Mouse (Mus musculus) CD8-positive naive resting alpha-beta T cell, adult 2 months (primary cell): ENCODE results near the gene Gm42791.

Experiments
- DNase-seq, 2 experiments: peaks; one replicate each; pipeline ENCODE4 v3.0.0; 2022; ENCODE audit warnings: low read depth in 2 of 2, low spot score in 2 of 2

Gene Gm42791

GRCm38 (mm10) chr5:148978458-148979165, 16.3 kb downstream of the Gm42791 start:
- DNase-seq = peak; percentile 16 to 43

GRCm38 (mm10) chr5:148977698-148978457, 17.1 kb downstream of the Gm42791 start:
- no peak for DNase-seq

DNA sequence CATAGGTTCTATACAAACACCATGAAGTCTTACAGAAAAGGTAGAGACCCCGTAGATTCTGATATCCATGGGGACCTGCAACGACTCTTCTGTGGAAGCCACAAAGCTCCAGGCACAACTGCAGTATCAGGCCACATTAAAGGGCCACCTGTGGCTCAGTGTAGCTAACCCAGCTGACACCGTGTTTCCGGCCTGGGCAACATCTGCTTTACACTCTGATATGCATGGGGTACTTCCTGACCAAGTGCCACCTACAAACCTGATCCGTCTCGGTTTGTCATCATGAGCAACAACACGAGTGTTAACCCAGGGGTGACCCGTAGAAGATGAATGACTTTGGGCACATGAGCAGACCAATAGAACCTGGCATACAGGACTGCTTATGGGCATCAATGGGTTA, 18.1 kb downstream of the Gm42791 start:
- peak; percentile 70 to 75 for DNase-seq

GRCm38 (mm10) chr5:148975035-148975434, 19.9 kb downstream of the Gm42791 start:
- DNase-seq = no peak

- DNase-seq = no peak
Observed at GRCm38 (mm10) chr5:148973019-148973668, 21.8 kb downstream of the Gm42791 start.

GRCm38 (mm10) chr5:148972167-148972566, 22.8 kb downstream of the Gm42791 start:
- no peak for DNase-seq

GRCm38 (mm10) chr5:148969648-148970047, 25.3 kb downstream of the Gm42791 start:
- DNase-seq = no peak

DNA sequence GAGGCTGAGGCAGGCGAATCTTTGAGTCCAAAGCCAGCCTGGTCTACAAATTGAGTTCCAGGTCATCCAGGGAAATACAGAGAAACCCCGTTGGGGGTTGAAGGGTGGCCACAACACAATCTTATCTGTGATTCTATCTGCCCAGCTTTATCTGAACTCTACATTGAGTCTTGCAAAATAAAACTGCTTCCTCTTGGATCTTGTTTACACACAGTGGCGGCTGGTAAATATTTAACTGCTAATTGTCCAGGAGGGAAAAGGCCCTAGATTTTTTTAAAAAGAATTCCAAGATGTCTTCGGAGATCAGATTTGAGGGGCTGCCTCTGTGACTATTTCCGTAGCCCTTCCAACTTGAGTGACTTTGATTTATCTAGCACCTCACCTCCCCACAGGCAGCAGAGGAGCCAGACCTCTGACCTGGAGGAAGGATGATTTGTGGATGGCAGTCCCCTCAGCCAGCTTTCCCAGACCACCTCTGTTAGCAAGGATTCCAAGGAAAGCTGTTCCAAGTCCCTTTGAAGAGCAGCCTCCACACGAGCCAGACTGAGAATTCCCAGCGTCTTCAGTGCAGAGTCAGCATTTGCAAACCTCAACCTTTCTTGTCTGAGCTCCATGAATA, 25.9 kb downstream of the Gm42791 start:
- DNase-seq = no peak

GRCm38 (mm10) chr5:148968179-148968578, 26.8 kb downstream of the Gm42791 start:
- DNase-seq = no peak

- no peak for DNase-seq
Observed at GRCm38 (mm10) chr5:148966395-148966794, 28.6 kb downstream of the Gm42791 start.

DNA sequence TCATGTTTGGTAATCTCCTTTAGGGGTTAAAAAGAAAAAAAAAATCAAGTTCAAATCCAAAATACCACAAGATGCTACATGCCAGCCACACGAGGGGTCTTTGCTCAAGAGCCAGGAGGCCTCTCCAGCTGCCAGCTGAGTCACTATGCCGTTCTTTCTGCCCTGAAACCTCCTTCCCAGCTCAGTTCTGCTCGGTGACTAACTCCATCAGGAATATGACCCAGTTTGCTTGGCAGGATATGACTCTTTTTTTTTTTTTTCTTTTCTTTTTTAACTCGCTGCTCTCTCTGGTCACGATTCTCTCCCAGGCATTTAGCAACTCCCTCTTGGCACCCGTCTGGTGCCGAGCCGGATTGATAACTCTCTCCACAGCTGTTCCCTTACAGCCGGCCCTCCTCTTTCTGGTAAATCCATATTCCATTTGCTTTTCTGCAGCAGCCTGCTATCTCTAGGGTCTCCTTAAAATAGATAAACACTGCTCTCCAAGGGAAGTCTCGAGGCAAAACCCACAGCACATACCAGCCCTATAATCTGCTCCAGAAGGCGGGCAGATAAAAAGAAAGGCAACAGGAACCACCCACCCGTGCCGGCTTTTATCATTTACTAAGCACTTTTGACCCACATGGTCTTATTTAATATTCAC, 29.1 kb downstream of the Gm42791 start:
- DNase-seq = no peak

DNA sequence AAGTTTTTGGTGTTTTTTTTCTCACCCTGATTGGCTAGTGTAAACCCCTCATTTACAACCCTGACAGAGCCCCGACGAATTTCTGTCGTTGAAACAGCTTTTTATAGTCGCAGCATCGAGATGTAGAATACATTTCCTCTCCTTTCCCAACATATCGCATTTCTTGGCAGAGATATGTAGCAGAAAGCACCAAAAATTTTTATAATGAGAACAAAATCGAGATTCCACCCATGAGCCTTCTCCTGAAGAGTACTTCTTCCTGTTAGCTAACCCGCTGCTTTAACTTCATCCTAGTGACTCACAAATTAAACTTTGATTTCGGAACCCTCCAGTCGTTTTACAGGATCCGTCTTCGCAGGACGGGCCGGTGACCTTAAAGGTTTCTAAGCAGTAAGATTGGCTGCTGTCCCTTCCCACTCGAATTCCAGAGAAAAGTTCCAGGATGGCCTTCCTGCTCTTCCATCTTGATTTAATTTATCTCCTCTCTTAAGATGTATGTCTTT, 29.8 kb downstream of the Gm42791 start:
- no peak for DNase-seq

GRCm38 (mm10) chr5:148964251-148964650, 30.7 kb downstream of the Gm42791 start:
- DNase-seq = no peak

- no peak for DNase-seq
Observed at GRCm38 (mm10) chr5:148960211-148960610, 34.7 kb downstream of the Gm42791 start.

- DNase-seq = peak; percentile 59 to 70
Observed at GRCm38 (mm10) chr5:148959068-148959990, 35.6 kb downstream of the Gm42791 start.

GRCm38 (mm10) chr5:148958355-148958754, 36.6 kb downstream of the Gm42791 start:
- DNase-seq = peak in 1 of 2 experiments; percentile 34

- DNase-seq = no peak
Observed at GRCm38 (mm10) chr5:148956898-148957535, 37.9 kb downstream of the Gm42791 start.

- no peak for DNase-seq
Observed at GRCm38 (mm10) chr5:148956091-148956490, 38.9 kb downstream of the Gm42791 start.

DNA sequence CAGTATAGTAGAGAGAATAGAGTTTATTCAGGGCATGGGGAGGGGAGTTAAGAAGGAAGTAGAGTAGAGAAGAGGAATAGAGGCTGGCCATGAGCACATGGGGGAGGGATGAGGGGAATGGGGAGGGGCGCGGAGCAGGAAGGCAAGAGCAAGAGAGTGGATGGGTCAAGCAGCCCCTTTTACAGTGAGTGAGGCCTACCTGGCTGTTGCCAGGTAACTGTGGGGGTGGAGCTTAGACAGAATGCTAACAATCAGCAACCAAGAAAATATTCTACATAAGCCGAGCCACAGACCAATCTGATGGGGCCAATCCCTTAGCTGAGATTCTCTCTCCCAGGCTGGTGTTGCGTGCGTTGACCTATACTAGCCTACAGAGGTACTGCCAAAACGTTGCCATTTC, 39.4 kb downstream of the Gm42791 start:
- DNase-seq = no peak
